1 mouse cellular context compared by ENCODE assay signal in genomic region chr4:139091478-139092355, GRCm38 (mm10).
TF ChIP-seq lines count a peak whose summit lies in the region.

No protein-coding gene starts in this region.

TF ChIP-seq in CH12.LX, 34 proteins besides CTCF, POLR2A, EP300 and RAD21 (continued from another document):
- TF ChIP-seq E2F4 (IDR thresholded peaks at IDR 0.05; ENCODE audit: insufficient replicate concordance, low read depth, low read length): no peak
